Mouse (Mus musculus): ENCODE data around the gene Sugt1.
A peak's percentile ranks its signal among the peaks of the same experiment; 100 is the strongest.

Sugt1 gene

GRCm38 (mm10) chr14:79607352-79607751 is 19.9 kb downstream of the Sugt1 start:
- ATAC-seq (ENCODE audit: low TSS enrichment): no peak

- no peak for ATAC-seq (ENCODE audit: low TSS enrichment)
Measured at GRCm38 (mm10) chr14:79608286-79608685, 20.8 kb downstream of the Sugt1 start.

GRCm38 (mm10) chr14:79617121-79617828 is 29.8 kb downstream of the Sugt1 start:
- peak; percentile 92 for ATAC-seq (ENCODE audit: low TSS enrichment)

GRCm38 (mm10) chr14:79619802-79620201 is 32.3 kb downstream of the Sugt1 start:
- ATAC-seq (ENCODE audit: low TSS enrichment): no peak

GRCm38 (mm10) chr14:79621143-79621542 is 33.7 kb downstream of the Sugt1 start:
- ATAC-seq (ENCODE audit: low TSS enrichment): no peak

- ATAC-seq (ENCODE audit: low TSS enrichment): no peak
Measured at GRCm38 (mm10) chr14:79632330-79632729, 44.8 kb downstream of the Sugt1 start.

GRCm38 (mm10) chr14:79633196-79633595 is 45.7 kb downstream of the Sugt1 start:
- no peak for ATAC-seq (ENCODE audit: low TSS enrichment)

- no peak for ATAC-seq (ENCODE audit: low TSS enrichment)
Measured at GRCm38 (mm10) chr14:79636814-79637213, 49.3 kb downstream of the Sugt1 start.

- no peak for ATAC-seq (ENCODE audit: low TSS enrichment)
Measured at GRCm38 (mm10) chr14:79642063-79642462, 54.6 kb downstream of the Sugt1 start.

GRCm38 (mm10) chr14:79645378-79645777 is 57.9 kb downstream of the Sugt1 start:
- ATAC-seq (ENCODE audit: low TSS enrichment): no peak

- ATAC-seq (ENCODE audit: low TSS enrichment): no peak
Measured at GRCm38 (mm10) chr14:79649680-79650079, 62.2 kb downstream of the Sugt1 start.

- peak; percentile 67 for ATAC-seq (ENCODE audit: low TSS enrichment)
Measured at GRCm38 (mm10) chr14:79652654-79653053, 65.2 kb downstream of the Sugt1 start.

- peak; percentile 84 for ATAC-seq (ENCODE audit: low TSS enrichment)
Measured at GRCm38 (mm10) chr14:79658286-79658685, 70.8 kb downstream of the Sugt1 start.

- ATAC-seq (ENCODE audit: low TSS enrichment): no peak; the same call in 1 of the 2 replicates
Measured at GRCm38 (mm10) chr14:79658748-79659508, 71.4 kb downstream of the Sugt1 start.

GRCm38 (mm10) chr14:79660467-79660866 is 73.0 kb downstream of the Sugt1 start:
- ATAC-seq (ENCODE audit: low TSS enrichment): no peak

GRCm38 (mm10) chr14:79661005-79661917 is 73.8 kb downstream of the Sugt1 start:
- peak; percentile 56 for ATAC-seq (ENCODE audit: low TSS enrichment)

GRCm38 (mm10) chr14:79662001-79662400 is 74.5 kb downstream of the Sugt1 start, which contains the start of gene Cnmd:
Gene Cnmd (minus strand): TSS chr14:79662170.
- ATAC-seq (ENCODE audit: low TSS enrichment): no peak

GRCm38 (mm10) chr14:79671008-79671407 is 83.5 kb downstream of the Sugt1 start:
- ATAC-seq (ENCODE audit: low TSS enrichment): no peak

GRCm38 (mm10) chr14:79672567-79672966 is 85.1 kb downstream of the Sugt1 start:
- no peak for ATAC-seq (ENCODE audit: low TSS enrichment)

GRCm38 (mm10) chr14:79673083-79674013 is 85.9 kb downstream of the Sugt1 start:
- no peak for ATAC-seq (ENCODE audit: low TSS enrichment)

All from frontal cortex, adult (tissue).